Mouse (Mus musculus) CH12.LX (cell line): ENCODE results near the gene Sorcs3.

Source experiments
- CHD1 ChIP-seq: IDR thresholded peaks from 2 replicates; pipeline ENCODE4 v1.6.1; 2012; ENCODE audit warnings: low read depth, low read length, improper control_type of control experiment, inconsistent platforms
- CHD2 ChIP-seq: IDR thresholded peaks from 2 replicates; pipeline ENCODE4 v1.6.1; 2011; ENCODE audit warnings: low read length, improper control_type of control experiment
- CTCF ChIP-seq, 2 experiments: IDR thresholded peaks in 1 of 2; conservative IDR thresholded peaks in 1 of 2; 2 replicates each; pipeline ENCODE4 v1.5.1; 2011 to 2012; ENCODE audit warnings: low read depth in 2 of 2, low read length in 2 of 2, improper control_type of control experiment in 1 of 2, inconsistent platforms in 1 of 2, mild to moderate bottlenecking in 1 of 2, moderate library complexity in 1 of 2
- EP300 ChIP-seq: IDR thresholded peaks from 2 replicates; pipeline ENCODE4 v1.6.1; 2011; ENCODE audit warnings: low read length, improper control_type of control experiment
- MAFK ChIP-seq: IDR thresholded peaks from 2 replicates; pipeline ENCODE4 v1.6.1; 2011; ENCODE audit warnings: low read length, improper control_type of control experiment; ENCODE audit not compliant: insufficient replicate concordance
- MAX ChIP-seq: IDR thresholded peaks from 2 replicates; pipeline ENCODE4 v1.6.1; 2011; ENCODE audit warnings: low read length, improper control_type of control experiment
- MAZ ChIP-seq: IDR thresholded peaks from 2 replicates; pipeline ENCODE4 v1.6.1; 2012; ENCODE audit warnings: low read depth, mild to moderate bottlenecking, inconsistent platforms, low read length, improper control_type of control experiment, moderate library complexity
- POLR2A ChIP-seq: IDR thresholded peaks from 2 replicates; pipeline ENCODE4 v1.6.1; 2011; ENCODE audit warnings: low read depth, mild to moderate bottlenecking, improper control_type of control experiment, low read length
- TCF12 ChIP-seq: IDR thresholded peaks from 2 replicates; pipeline ENCODE4 v1.6.1; 2014; ENCODE audit warnings: low read depth, mild to moderate bottlenecking, inconsistent platforms, low read length, improper control_type of control experiment
- USF1 ChIP-seq: IDR thresholded peaks from 2 replicates; pipeline ENCODE4 v1.6.1; 2014; ENCODE audit warnings: low read depth, mild to moderate bottlenecking, inconsistent platforms, low read length, improper control_type of control experiment
- ZMIZ1 ChIP-seq: IDR thresholded peaks from 2 replicates; pipeline ENCODE4 v1.6.1; 2012; ENCODE audit warnings: low read depth, mild to moderate bottlenecking, inconsistent platforms, low read length, improper control_type of control experiment
- ZNF384 ChIP-seq: IDR thresholded peaks from 2 replicates; pipeline ENCODE4 v1.6.1; 2012; ENCODE audit warnings: low read depth, low read length, improper control_type of control experiment, inconsistent platforms

- TF ChIP-seq MAZ (no peak), CTCF (conservative IDR thresholded peaks at IDR 0.05 in 1 of 2, IDR thresholded peaks at IDR 0.05 in 1 of 2; ENCODE audit: low read depth in 2 of 2, low read length in 2 of 2) (no peak), ZNF384 (no peak), POLR2A (no peak), MAX (no peak), EP300 (no peak), USF1 (no peak), TCF12 (no peak), MAFK (no peak), CHD1 (no peak), ZMIZ1 (no peak), CHD2 (no peak)
Observed at GRCm38 (mm10) chr19:48533582-48533981, 327.8 kb downstream of the Sorcs3 start.
